Mouse (Mus musculus): ENCODE measurements around the gene Gm3371. TPM values are rescaled to one million over a fixed set of nuclear protein-coding genes. Genes with fewer than 3 reads are reported as not detected.
"Not testable (repeated sequence)": the region's sequence is repeated elsewhere in the genome, so short reads cannot be mapped to it uniquely, and the experiment has no call there.

Gene Gm3371
- total RNA-seq (2015) = not detected in 2 replicates
- total RNA-seq (2017) = not detected in 2 replicates

DNA sequence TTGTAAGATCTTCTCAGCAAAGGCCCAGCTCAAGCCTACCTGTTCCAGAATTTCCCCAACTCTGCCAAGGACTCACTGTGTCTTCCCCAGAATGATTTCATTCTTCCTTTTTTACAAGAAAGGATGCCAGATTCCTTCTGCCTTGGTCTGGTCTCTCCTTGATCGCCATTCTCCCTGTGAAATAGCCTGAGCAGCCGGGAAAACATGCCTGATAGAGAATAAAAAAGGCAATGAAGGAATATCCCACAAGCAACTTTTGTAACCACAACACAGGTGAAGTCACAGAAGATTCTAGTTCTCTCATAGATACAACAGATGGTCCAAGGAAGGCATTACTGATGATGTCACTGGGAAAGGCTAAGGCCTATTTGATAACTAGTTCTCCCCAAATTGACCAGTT, at the start of gene Gm3371:
Gene Gm3371, minus strand, starts transcription at position 101 of the 400 bp plus-strand sequence.
- ATAC-seq (ENCODE audit: poor library complexity, severe bottlenecking) = not testable (repeated sequence)

DNA sequence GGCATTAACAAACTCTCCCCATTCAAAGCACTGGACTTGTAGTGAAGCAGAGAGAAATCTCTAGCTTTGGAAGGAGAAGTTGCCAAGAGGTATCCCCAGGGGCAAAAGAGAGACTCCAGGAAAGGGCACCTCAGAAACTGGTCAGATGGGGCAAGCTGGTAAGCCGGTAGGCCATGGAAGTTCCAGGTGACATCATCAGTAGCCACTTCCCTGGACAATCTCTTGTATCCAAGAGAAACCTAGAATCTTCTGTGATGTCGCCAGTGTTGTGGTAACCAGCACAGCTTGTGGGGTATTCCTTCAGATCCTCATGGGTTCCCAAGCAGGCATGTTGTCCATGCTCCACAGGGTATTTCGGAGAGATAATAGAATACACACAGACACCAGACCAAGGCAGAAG, 22.8 kb upstream of the Gm3371 start, which contains the start of gene Gm8232:
Gene Gm8232, plus strand, starts transcription at position 301 of the 400 bp plus-strand sequence.
- not testable (repeated sequence) for ATAC-seq (ENCODE audit: poor library complexity, severe bottlenecking)

DNA sequence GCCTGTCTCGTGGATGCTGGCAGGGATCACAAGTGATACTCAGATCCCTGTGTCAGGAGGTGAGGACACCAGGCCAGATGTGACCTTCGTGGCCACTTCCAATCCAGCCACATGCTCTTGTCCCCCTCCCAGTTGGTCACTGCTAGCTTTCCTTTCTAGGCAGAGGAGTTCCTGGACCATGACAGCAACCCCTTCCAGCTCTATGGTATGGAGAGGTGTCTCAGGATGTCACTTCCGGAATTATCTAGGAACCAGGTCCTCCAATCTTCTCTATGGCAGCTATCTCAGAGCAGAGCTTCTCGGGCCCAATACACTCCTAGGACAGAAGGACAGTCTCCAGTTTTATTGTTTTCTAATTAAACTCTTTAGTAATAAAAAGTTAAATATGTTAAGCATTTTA, 26.3 kb downstream of the Gm3371 start:
- not testable (repeated sequence) for ATAC-seq (ENCODE audit: poor library complexity, severe bottlenecking)

DNA sequence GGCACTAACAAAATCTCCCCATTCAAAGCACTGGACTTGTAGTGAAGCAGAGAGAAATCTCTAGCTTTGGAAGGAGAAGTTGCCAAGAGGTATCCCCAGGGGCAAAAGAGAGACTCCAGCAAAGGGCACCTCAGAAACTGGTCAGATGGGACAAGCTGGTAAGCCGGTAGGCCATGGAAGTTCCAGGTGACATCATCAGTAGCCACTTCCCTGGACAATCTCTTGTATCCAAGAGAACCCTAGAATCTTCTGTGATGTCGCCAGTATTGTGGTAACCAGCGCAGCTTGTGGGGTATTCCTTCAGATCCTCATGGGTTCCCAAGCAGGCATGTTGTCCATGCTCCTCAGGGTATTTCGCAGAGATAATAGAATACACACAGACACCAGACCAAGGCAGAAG, 45.4 kb downstream of the Gm3371 start, which contains the start of gene Gm8229:
Gene Gm8229, plus strand, starts transcription at position 301 of the 400 bp plus-strand sequence.
- ATAC-seq (ENCODE audit: poor library complexity, severe bottlenecking) = not testable (repeated sequence)

DNA sequence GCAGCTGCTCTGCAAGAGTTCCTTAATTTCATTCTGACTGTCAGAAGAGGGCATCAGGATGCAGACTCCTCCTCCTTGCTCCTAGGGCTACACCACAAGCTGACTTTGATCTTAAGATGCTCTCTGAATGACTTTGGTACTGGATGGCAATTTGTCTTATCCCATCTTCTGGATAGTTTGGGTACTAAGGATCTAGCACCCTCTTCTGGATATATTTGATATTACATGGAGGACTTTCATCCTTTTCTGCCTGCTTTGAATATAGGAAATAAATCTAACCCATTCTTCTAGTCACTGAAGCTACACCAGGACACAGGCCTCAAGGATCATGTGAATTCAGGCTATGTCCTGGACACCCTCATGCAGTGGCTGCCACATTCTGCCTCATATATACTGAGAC, 48.2 kb downstream of the Gm3371 start:
- ATAC-seq (ENCODE audit: poor library complexity, severe bottlenecking) = not testable (repeated sequence)

DNA sequence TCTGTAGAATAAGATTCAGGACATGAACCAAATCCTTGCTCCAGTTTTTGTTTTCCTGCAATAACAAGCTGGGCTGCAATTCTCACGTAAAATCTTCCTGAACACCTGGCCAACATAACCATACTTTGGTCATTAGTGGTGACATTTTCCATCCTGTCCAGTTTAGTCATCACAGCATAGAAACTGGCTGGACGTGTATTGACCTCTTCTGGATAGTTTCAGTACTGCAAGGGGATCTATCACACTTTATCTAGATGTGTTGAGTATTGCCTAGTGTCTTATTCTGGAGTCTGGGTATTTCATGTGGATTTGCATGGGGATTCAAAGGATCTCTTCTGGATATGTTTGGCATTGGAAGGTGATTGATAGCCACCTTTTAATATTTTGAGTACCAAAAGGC, 49.1 kb downstream of the Gm3371 start:
- ATAC-seq (ENCODE audit: poor library complexity, severe bottlenecking) = not testable (repeated sequence)

Other genes with a start within 250 kb of the Gm3371 start
- not detected in 2 replicates for gene Gm8212, start 213.0 kb downstream of the Gm3371 start, total RNA-seq (2015)
- not detected in 2 replicates for gene Gm8212, start 213.0 kb downstream of the Gm3371 start, total RNA-seq (2017)
- gene 4930503E14Rik, start 197.4 kb downstream of the Gm3371 start, total RNA-seq (2015) = not detected in 2 replicates
- not detected in 2 replicates for gene 4930503E14Rik, start 197.4 kb downstream of the Gm3371 start, total RNA-seq (2017)
- not detected in 2 replicates for gene Gm8220, start 125.1 kb downstream of the Gm3371 start, total RNA-seq (2015)
- not detected in 2 replicates for gene Gm8220, start 125.1 kb downstream of the Gm3371 start, total RNA-seq (2017)
- not detected in 2 replicates for gene Gm5930, start 72.1 kb downstream of the Gm3371 start, total RNA-seq (2015)
- not detected in 2 replicates for gene Gm5930, start 72.1 kb downstream of the Gm3371 start, total RNA-seq (2017)
- gene Gm8229, start 45.3 kb downstream of the Gm3371 start, total RNA-seq (2015) = not detected in 2 replicates
- not detected in 2 replicates for gene Gm8229, start 45.3 kb downstream of the Gm3371 start, total RNA-seq (2017)
- gene Gm8232, start 22.9 kb upstream of the Gm3371 start, total RNA-seq (2015) = not detected in 2 replicates
- not detected in 2 replicates for gene Gm8232, start 22.9 kb upstream of the Gm3371 start, total RNA-seq (2017)
- gene BC061237, start 81.8 kb upstream of the Gm3371 start, total RNA-seq (2015) = not detected in 2 replicates
- gene BC061237, start 81.8 kb upstream of the Gm3371 start, total RNA-seq (2017) = not detected in 2 replicates
- gene Gm17093, start 107.6 kb upstream of the Gm3371 start, total RNA-seq (2015) = not detected in 2 replicates
- not detected in 2 replicates for gene Gm17093, start 107.6 kb upstream of the Gm3371 start, total RNA-seq (2017)
- not detected in 2 replicates for gene Gm8247, start 172.5 kb upstream of the Gm3371 start, total RNA-seq (2015)
- gene Gm8247, start 172.5 kb upstream of the Gm3371 start, total RNA-seq (2017) = not detected in 2 replicates
- gene Gm5624, start 217.2 kb upstream of the Gm3371 start, total RNA-seq (2015) = not detected in 2 replicates
- gene Gm5624, start 217.2 kb upstream of the Gm3371 start, total RNA-seq (2017) = not detected in 2 replicates